Mouse (Mus musculus): ENCODE results near the gene Cyfip2.

The Cyfip2 gene

GRCm38 (mm10) chr11:46235334-46235733 is 77.3 kb downstream of the Cyfip2 start, which contains the start of gene Fndc9:
TSS of gene Fndc9 (plus strand) at chr11:46235531.
- peak; percentile 87 to 91 for DNase-seq (ENCODE audit: low spot score in 2 of 2)

- DNase-seq (ENCODE audit: low spot score in 2 of 2): no peak
Observed at GRCm38 (mm10) chr11:46233966-46234365, 78.7 kb downstream of the Cyfip2 start.

GRCm38 (mm10) chr11:46232803-46233202 is 79.9 kb downstream of the Cyfip2 start:
- DNase-seq (ENCODE audit: low spot score in 2 of 2): no peak

GRCm38 (mm10) chr11:46230184-46230583 is 82.5 kb downstream of the Cyfip2 start:
- DNase-seq (ENCODE audit: low spot score in 2 of 2): no peak

- DNase-seq (ENCODE audit: low spot score in 2 of 2): no peak
Observed at GRCm38 (mm10) chr11:46225345-46225744, 87.3 kb downstream of the Cyfip2 start.

GRCm38 (mm10) chr11:46223575-46223974 is 89.1 kb downstream of the Cyfip2 start:
- DNase-seq (ENCODE audit: low spot score in 2 of 2): no peak

- no peak for DNase-seq (ENCODE audit: low spot score in 2 of 2)
Observed at GRCm38 (mm10) chr11:46220211-46220610, 92.4 kb downstream of the Cyfip2 start.

- no peak for DNase-seq (ENCODE audit: low spot score in 2 of 2)
Observed at GRCm38 (mm10) chr11:46219380-46219779, 93.3 kb downstream of the Cyfip2 start.

GRCm38 (mm10) chr11:46218584-46218983 is 94.1 kb downstream of the Cyfip2 start:
- no peak for DNase-seq (ENCODE audit: low spot score in 2 of 2)

- no peak for DNase-seq (ENCODE audit: low spot score in 2 of 2)
Observed at GRCm38 (mm10) chr11:46217686-46218085, 95.0 kb downstream of the Cyfip2 start.

- peak in 1 of 2 experiments; percentile 69 for DNase-seq (ENCODE audit: low spot score in 2 of 2)
Observed at GRCm38 (mm10) chr11:46216669-46217068, 96.0 kb downstream of the Cyfip2 start.

GRCm38 (mm10) chr11:46215354-46215753 is 97.3 kb downstream of the Cyfip2 start:
- DNase-seq (ENCODE audit: low spot score in 2 of 2): peak in 1 of 2 experiments; percentile 71

GRCm38 (mm10) chr11:46214368-46215230 is 98.1 kb downstream of the Cyfip2 start:
- no peak for DNase-seq (ENCODE audit: low spot score in 2 of 2)

GRCm38 (mm10) chr11:46213844-46214243 is 98.8 kb downstream of the Cyfip2 start:
- no peak for DNase-seq (ENCODE audit: low spot score in 2 of 2)

- DNase-seq (ENCODE audit: low spot score in 2 of 2): no peak
Observed at GRCm38 (mm10) chr11:46211858-46212257, 100.8 kb downstream of the Cyfip2 start.

- no peak for DNase-seq (ENCODE audit: low spot score in 2 of 2)
Observed at GRCm38 (mm10) chr11:46209884-46210283, 102.8 kb downstream of the Cyfip2 start.

GRCm38 (mm10) chr11:46205639-46206409 is 106.8 kb downstream of the Cyfip2 start:
- DNase-seq (ENCODE audit: low spot score in 2 of 2): no peak

GRCm38 (mm10) chr11:46204841-46205240 is 107.8 kb downstream of the Cyfip2 start:
- DNase-seq (ENCODE audit: low spot score in 2 of 2): no peak

- DNase-seq (ENCODE audit: low spot score in 2 of 2): no peak
Observed at GRCm38 (mm10) chr11:46202547-46202887, 110.1 kb downstream of the Cyfip2 start.

GRCm38 (mm10) chr11:46201636-46202546 is 110.8 kb downstream of the Cyfip2 start:
- peak in 1 of 2 experiments; percentile 81 for DNase-seq (ENCODE audit: low spot score in 2 of 2)

GRCm38 (mm10) chr11:46200664-46201063 is 112.0 kb downstream of the Cyfip2 start:
- DNase-seq (ENCODE audit: low spot score in 2 of 2): no peak

GRCm38 (mm10) chr11:46194175-46194574 is 118.5 kb downstream of the Cyfip2 start:
- DNase-seq (ENCODE audit: low spot score in 2 of 2): no peak

All from left cerebral cortex, adult 9 months (tissue).